Mouse (Mus musculus): ENCODE data around the gene Me1.

The Me1 gene

GRCm38 (mm10) chr9:86658347-86658746, 37.4 kb downstream of the Me1 start:
- DNase-seq (ENCODE audit: low spot score) = no peak

DNA sequence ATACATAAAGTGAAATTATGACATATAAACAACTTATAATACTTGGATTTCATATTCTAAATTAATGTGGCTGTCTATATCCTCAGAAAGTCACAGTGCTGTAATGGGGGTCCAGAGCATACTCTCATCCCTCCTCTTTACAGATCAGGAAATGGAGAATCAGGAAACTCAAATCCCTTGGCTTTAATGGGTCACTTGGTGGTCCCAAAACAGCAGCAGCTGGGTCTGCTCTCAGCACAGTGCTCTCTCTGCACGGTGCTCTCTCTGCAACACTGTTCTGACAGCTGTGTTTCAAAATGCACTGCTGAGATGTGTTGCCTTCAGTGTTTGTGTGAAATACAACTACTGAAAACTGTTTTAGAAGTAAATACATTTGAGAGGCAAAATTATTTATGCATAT, 43.6 kb downstream of the Me1 start:
- no peak for DNase-seq (ENCODE audit: low spot score)

- DNase-seq (ENCODE audit: low spot score) = no peak
Measured at GRCm38 (mm10) chr9:86651254-86651653, 44.5 kb downstream of the Me1 start.

- no peak for DNase-seq (ENCODE audit: low spot score)
Measured at GRCm38 (mm10) chr9:86650822-86651221, 44.9 kb downstream of the Me1 start.

- DNase-seq (ENCODE audit: low spot score) = no peak
Measured at GRCm38 (mm10) chr9:86647931-86648550, 47.7 kb downstream of the Me1 start.

GRCm38 (mm10) chr9:86646807-86647206, 48.9 kb downstream of the Me1 start:
- no peak for DNase-seq (ENCODE audit: low spot score)

DNA sequence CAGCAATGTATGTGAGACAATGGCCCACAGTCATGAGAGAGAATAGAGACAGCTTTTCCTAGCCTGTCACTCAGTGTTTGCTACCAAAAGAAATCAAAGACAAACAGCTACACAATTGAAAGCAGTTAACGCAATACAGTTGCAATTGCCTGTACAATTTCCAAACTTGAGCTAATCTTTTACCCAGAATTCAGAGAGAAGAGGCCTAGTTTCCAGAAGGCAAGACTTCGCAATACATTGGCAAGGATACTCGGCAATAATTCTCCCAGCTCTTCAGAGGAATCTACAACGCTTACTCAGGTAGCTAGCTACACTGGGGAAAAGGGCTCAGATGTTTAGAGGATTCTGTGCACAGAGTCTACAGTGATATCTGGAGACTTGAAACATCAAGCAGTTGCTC, 52.3 kb downstream of the Me1 start:
- no peak for DNase-seq (ENCODE audit: low spot score)

DNA sequence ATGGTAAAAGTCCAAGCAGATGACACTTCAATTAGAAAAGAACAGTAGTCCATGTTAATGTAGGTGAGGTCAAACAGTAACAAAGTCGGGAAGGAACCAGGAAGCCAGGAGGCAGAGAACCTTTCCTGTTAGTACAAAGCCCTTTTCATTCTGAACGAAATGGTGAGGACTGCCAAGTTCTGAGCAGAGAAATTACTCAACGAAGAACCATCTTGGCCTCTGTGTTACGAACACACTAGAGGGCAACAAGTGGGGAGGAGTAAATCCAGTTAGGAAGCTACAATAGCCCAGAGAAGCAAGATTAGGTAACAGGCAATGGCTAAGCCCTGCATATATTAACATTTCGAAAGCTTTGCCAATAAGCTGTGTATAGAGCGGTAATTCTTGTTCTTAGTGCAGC, 57.0 kb downstream of the Me1 start:
- DNase-seq (ENCODE audit: low spot score) = no peak

DNA sequence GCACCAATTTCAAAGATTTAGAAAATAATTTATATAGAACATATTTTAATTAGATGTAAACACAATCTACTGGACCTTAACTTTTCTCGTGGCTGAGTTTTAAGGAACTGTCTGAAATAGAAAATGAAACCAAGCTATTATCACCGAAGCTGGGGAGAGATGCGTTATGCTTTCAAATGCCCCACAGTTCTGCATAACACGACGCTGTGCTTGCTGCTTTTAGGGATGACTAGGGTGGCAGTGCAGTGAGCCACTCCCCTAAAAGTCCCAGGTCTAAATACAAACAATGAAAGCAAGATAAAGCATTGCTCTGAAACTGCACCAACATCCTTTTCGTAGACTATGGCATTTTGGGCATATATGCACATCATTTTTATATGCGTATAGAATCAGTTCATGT, 64.6 kb downstream of the Me1 start:
- DNase-seq (ENCODE audit: low spot score) = no peak

- DNase-seq (ENCODE audit: low spot score) = no peak
Measured at GRCm38 (mm10) chr9:86630352-86630931, 65.3 kb downstream of the Me1 start.

GRCm38 (mm10) chr9:86629379-86629778, 66.4 kb downstream of the Me1 start:
- no peak for DNase-seq (ENCODE audit: low spot score)

GRCm38 (mm10) chr9:86627745-86628496, 67.8 kb downstream of the Me1 start:
- DNase-seq (ENCODE audit: low spot score) = no peak

DNA sequence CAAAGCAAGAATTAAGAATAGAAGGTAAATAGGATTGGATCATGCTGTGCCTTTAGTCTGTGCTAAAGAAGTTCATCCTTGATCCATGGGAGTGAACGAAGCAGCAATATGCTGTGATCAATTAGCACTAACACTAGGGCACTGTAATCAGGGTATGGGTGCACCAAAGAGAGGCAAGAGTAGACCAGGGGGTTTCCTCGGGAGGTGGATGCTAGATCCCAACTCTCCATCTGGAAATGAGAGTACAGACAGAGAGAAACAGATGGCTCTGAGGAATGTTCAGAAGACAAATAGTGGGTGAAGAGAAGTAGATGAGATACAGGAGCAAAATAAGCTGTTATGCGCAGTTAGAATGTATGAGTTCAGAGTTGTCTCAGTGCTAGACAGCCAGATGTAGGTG, 68.8 kb downstream of the Me1 start:
- DNase-seq (ENCODE audit: low spot score) = no peak

- DNase-seq (ENCODE audit: low spot score) = no peak
Measured at GRCm38 (mm10) chr9:86624781-86625180, 71.0 kb downstream of the Me1 start.

GRCm38 (mm10) chr9:86624039-86624438, 71.7 kb downstream of the Me1 start:
- DNase-seq (ENCODE audit: low spot score) = no peak

DNA sequence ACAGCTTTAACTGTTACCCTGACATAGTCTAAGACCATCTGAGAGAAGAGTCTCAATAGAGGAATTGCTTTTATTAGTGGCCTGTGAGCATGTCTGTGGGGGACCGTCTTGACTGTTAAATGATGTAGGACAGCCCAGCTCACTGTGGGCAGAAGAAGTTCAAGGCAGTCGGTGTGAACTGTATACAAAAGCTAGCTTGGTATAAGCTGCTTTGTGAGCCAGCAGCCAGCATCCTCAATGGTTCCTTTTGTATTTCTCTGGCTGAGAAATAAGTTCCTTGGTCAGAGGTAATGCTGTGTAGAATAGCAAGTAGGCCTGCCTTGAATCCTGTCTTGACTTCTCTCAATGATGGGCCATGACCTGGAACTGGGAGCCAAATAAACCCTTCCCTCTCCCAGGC, 73.7 kb downstream of the Me1 start:
- no peak for DNase-seq (ENCODE audit: low spot score)

DNA sequence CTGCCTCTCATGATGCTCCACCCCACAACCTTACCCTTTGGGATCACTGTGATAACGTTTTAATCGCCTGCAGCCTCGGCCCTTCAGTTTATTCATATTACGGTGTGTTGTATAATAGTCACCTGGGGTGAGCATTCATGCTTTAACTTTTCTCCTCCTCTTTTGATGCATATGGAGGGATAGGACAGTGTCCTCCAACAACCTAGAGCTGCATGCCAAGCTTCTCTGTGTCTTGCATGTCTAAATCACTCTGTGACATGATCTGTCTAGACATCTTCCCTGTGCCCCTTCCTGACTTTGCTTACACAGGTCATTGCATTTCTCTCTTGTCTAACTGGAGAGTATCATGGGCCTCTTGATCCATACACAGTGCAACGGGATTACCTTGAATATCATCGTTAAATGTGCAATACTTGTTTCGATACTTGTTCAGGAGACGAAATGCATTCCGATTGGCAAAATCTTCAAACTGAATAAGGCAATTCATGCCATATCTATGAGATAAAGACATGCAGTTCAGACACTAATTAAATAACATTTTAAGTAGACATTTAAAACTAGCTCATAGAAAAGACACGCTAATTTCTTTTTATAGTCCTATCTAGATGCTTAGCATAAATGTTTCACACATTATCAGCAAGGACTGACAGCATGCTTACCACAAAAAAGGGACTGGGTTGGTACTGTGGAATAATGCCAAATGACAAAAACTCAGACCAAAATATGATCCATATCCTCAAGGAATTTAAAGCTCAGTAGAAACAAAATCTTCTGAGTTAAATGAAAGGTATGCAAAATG, 76.2 kb downstream of the Me1 start:
- no peak for DNase-seq (ENCODE audit: low spot score)

- DNase-seq (ENCODE audit: low spot score) = no peak
Measured at GRCm38 (mm10) chr9:86617837-86618492, 77.8 kb downstream of the Me1 start.

DNA sequence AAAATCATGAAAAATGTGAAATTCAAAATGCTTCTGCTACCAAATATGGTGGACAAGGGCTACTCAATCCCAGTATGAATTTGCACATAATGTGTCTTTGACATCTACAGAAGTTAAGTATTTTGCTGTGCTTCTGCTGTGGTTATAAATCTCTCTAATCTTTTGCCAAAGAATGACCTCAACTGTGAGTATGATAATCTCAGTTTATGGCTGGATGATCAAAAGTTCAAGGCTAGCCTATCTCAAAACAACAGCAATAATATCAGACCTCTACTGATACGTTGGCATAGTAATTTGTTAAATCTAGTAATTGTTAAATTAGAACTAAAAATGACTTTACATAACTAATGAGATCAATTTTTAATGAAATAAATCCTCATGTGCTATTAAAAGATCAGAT, 80.0 kb downstream of the Me1 start:
- no peak for DNase-seq (ENCODE audit: low spot score)

GRCm38 (mm10) chr9:86612091-86612490, 83.7 kb downstream of the Me1 start:
- no peak for DNase-seq (ENCODE audit: low spot score)

GRCm38 (mm10) chr9:86605776-86606175, 90.0 kb downstream of the Me1 start:
- no peak for DNase-seq (ENCODE audit: low spot score)

DNA sequence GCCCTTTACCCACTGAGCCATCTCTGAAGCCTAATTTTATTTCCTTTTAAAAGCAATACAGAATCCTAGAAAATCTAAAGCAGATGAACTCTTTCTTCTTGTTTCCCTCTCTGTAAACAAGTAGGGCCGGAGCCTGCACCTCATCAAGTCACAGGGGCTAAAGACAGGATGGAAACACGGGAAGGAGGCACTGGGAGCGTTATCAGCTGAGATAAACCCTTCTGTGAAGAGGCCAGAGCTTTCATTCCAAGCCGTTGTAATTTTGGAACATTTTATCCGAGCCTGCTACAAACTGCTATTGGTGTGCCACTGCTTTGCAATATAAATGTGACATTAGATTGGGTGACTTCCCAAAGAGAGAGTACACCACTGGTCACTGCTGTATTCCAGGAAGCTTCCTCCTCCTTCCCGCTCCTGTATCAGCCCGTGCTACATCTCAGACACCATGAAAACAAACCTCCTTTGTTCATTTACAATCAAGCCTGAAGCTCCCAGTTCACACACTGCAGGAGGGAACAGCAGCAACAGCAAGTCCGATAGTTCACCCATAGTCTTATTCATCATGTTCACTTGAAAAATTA, 95.9 kb downstream of the Me1 start:
- no peak for DNase-seq (ENCODE audit: low spot score)

All from urinary bladder, postnatal 25 days (tissue).